Mouse (Mus musculus) C2C12 (cell line): ENCODE data around the gene AW551984. TPM values are rescaled to one million over a fixed set of nuclear protein-coding genes. Genes with fewer than 3 reads are reported as not detected.

Source experiments
- H3K27me3 ChIP-seq: one replicate; pipeline ENCODE4 v1.6.1; 2011; ENCODE audit not compliant: control insufficient read depth, insufficient read depth, insufficient read length
- H3K36me3 ChIP-seq: one replicate; pipeline ENCODE4 v1.6.1; 2011; ENCODE audit not compliant: control insufficient read depth, insufficient read depth
- H3K4me3 ChIP-seq: one replicate; pipeline ENCODE4 v1.5.1; 2011; ENCODE audit warnings: mild to moderate bottlenecking, control low read depth; ENCODE audit not compliant: poor library complexity, insufficient read depth, severe bottlenecking
- H3K79me2 ChIP-seq: one replicate; pipeline ENCODE4 v1.6.1; 2011; ENCODE audit not compliant: control insufficient read depth, insufficient read depth
- H3K79me3 ChIP-seq: one replicate; pipeline ENCODE4 v1.6.1; 2011; ENCODE audit warnings: low read depth, control low read depth
- H3ac ChIP-seq: one replicate; pipeline ENCODE3; 2011; ENCODE audit warnings: low read depth; ENCODE audit not compliant: control insufficient read depth, insufficient read length
- CEBPB ChIP-seq: IDR thresholded peaks from one replicate; pipeline ENCODE4 v1.6.1; 2011; ENCODE audit warnings: low read depth, mild to moderate bottlenecking, control low read depth, moderate library complexity
- CTCF ChIP-seq: IDR thresholded peaks from one replicate; pipeline ENCODE4 v1.5.1; 2011; ENCODE audit not compliant: control insufficient read depth, insufficient read depth, insufficient read length
- FOSL1 ChIP-seq: IDR thresholded peaks from one replicate; pipeline ENCODE4 v1.8.0; 2011; ENCODE audit warnings: mild to moderate bottlenecking, low read length; ENCODE audit not compliant: poor library complexity, insufficient read depth, severe bottlenecking
- MAX ChIP-seq: IDR thresholded peaks from one replicate; pipeline ENCODE4 v1.6.1; 2011; ENCODE audit warnings: mild to moderate bottlenecking, control low read depth
- MYOD1 ChIP-seq: IDR thresholded peaks from one replicate; pipeline ENCODE4 v1.6.1; 2011; ENCODE audit warnings: low read depth; ENCODE audit not compliant: control insufficient read depth, insufficient read length
- MYOG ChIP-seq: IDR thresholded peaks from one replicate; pipeline ENCODE4 v1.6.1; 2011; ENCODE audit not compliant: control insufficient read depth, insufficient read length; ENCODE audit errors: extremely low read depth
- USF1 ChIP-seq: IDR thresholded peaks from one replicate; pipeline ENCODE4 v1.6.1; 2011; ENCODE audit warnings: low read depth, mild to moderate bottlenecking, control low read depth, moderate library complexity
- polyA plus RNA-seq: library from polyadenylated mRNA; unstranded; fragments of >200 nt; fragmentation: generic; extraction: Trizol; gene quantifications from one replicate; pipeline ENCODE4 v1.2.1, GENCODE M21; 2012; ENCODE audit warnings: missing spikeins

Gene AW551984
- polyA plus RNA-seq, 1 experiment: not detected

DNA sequence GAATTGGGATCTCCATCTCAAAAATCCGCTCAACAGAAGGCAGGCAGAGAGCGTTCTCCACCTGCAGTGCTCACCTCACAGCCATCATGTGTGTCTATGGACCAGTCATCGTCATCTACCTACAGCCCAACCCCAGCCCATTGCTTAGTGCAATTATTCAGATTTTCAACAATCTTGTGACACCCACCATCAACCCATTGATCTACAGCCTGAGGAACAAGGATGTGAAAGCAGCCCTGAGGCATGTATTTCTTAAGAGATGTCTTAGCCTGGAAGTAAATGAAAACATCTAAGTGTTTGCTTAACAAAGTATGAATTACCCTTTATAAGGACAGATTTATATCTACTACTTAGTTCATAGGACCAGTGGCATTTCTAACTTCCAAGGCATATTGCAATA is 19.6 kb upstream of the AW551984 start:
- Histone ChIP-seq H3K27me3 (no peaks in the 10 kb centered on the region), H3K79me2 (no peaks in the 10 kb centered on the region), H3ac (no peak overlapping the region), H3K4me3 (no peak overlapping the region), H3K36me3 (no peaks in the 10 kb centered on the region), H3K79me3 (no peaks in the 10 kb centered on the region)
- TF ChIP-seq MYOG: no peak
- no peak for TF ChIP-seq MAX
- TF ChIP-seq FOSL1: no peak

DNA sequence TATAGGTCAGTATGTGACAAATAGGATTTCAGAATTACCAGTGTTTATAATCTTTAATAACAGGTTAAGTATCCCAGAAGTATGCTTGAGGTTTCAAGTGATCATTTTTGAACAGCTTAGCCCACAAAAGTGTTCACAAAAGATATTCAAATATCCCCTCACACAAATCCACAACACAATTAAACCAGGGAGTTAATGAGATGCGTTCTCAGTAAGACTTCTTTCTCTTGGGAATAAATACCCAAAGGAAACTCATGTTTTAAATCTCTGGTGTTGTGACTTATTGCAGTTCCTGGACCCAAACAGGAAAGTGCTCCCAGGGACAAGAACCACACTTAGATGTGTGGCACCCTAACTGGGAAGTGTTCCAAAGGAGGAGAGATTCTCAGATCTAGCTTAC is 16.9 kb upstream of the AW551984 start, which contains the start of gene Olfr960:
Gene Olfr960 (plus strand): TSS at position 301 of the 400 bp plus-strand sequence.
- Histone ChIP-seq H3K79me2 (no peaks in the 10 kb centered on the region), H3K27me3 (no peaks in the 10 kb centered on the region), H3K4me3 (no peak within 1 kb of the TSS), H3K79me3 (no peaks in the 10 kb centered on the region), H3K36me3 (no peaks in the 10 kb centered on the region), H3ac (no peak within 1 kb of the TSS)
- TF ChIP-seq CEBPB (no peak), MAX (no peak), MYOD1 (no peak), CTCF (no peak), FOSL1 (no peak), MYOG (no peak), USF1 (no peak)

DNA sequence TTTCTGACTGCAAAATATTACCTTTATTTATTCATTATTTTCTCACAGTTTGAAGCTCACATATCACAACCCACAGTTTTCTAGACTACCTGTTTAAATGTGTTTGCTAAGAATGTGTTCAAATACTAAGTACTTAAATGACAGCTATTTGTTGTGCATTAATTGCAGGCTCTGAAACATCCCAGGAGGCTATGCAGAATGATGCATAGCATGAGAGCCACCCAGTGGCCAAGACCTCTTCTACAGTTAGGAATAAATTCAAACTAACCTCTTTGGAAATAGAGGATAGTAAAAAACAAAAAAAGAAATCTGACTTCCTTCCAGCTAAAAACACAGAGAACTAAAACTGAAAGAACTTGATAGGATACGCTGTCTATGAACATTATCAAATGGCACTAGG is 7.8 kb upstream of the AW551984 start:
- Histone ChIP-seq H3K36me3 (no peaks in the 10 kb centered on the region), H3ac (no peak overlapping the region), H3K79me3 (no peaks in the 10 kb centered on the region), H3K27me3 (no peaks in the 10 kb centered on the region), H3K79me2 (no peaks in the 10 kb centered on the region), H3K4me3 (no peak overlapping the region)
- no peak for TF ChIP-seq FOSL1
- no peak for TF ChIP-seq CTCF
- no peak for TF ChIP-seq MYOD1
- no peak for TF ChIP-seq CEBPB
- TF ChIP-seq MAX: no peak
- TF ChIP-seq USF1: no peak
- TF ChIP-seq MYOG: no peak

DNA sequence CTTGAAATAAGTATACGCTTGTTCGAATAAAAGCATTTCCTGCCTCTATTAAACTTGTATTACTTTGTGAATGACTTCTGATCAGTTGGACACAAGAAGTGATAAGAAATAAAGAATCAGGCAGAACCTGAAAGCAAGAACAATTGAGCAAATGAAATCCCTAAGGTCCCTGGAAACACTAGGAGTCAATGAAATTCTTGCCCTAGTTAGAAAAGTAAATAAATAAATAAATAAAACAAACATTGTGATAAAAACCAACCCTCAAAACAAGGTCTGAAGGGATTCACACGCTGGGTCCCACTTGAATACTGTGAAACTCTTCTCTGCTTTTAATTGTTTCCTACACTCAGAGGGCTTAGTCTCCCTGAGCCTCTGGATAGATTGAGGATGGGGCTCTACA is 6.2 kb upstream of the AW551984 start, which contains the start of gene Olfr148:
Gene Olfr148 (plus strand): TSS at position 301 of the 400 bp plus-strand sequence.
- no peak within 1 kb of the TSS for H3K4me3 ChIP-seq
- H3K36me3 ChIP-seq: no peaks in the 10 kb centered on the region
- H3ac ChIP-seq: no peak within 1 kb of the TSS
- no peak for TF ChIP-seq USF1
- TF ChIP-seq MYOG: no peak
- TF ChIP-seq CEBPB: no peak
- TF ChIP-seq MYOD1: no peak
- no peak for TF ChIP-seq CTCF
- TF ChIP-seq FOSL1: no peak
- TF ChIP-seq MAX: no peak
- no peaks in the 10 kb centered on the region for H3K79me3 ChIP-seq
- H3K27me3 ChIP-seq: no peaks in the 10 kb centered on the region
- H3K79me2 ChIP-seq: no peaks in the 10 kb centered on the region

DNA sequence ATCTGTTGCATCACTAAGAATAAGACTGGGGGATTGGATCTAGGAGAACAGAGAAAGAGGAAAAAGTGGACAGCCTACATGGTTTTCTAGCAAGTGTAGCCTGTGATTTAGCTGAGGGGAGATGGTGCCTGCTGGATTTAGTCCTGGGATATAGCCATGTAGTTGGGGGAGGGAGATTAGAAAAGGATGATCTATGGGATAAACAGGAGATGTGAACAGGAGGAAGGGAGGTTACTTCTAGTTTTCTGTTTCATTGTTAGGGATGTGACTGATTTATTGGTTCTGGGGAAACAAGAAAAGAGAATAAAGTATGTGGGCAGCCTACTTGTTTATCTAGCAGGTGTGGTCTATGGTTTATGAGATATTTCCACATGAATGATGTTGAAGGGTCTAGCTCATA is 4.3 kb upstream of the AW551984 start:
- H3K4me3 ChIP-seq: no peak overlapping the region
- no peak for TF ChIP-seq MYOD1
- TF ChIP-seq MYOG: no peak
- no peak for TF ChIP-seq FOSL1
- TF ChIP-seq CEBPB: no peak
- no peak for TF ChIP-seq MAX
- TF ChIP-seq CTCF: no peak
- TF ChIP-seq USF1: no peak

DNA sequence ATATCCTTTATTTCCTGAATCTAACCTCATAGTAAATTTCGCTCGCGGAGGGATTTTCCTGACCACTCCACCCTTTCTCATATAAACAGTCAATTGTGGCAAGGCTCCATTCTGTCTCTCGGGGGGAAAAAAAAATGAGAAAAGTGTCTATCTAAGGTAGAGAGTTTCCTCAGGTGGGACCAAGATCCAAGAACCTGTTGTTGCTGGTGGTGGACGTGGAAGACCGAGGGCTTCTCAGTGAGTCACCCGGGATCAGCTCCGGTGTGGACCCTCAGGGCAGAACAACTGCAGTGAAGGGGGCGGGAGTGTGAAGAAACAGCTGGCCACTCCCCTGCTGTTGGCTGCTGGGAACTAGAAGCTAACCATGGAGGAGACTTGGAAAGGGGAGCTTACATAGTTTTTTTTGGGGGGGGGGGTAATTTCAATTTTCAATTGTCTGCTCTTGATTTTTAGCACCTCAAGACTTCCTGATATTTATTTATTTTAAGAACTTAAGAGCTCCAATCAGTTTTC is 814 bp downstream of the AW551984 start:
- no peak for TF ChIP-seq MYOG
- TF ChIP-seq FOSL1: no peak
- Histone ChIP-seq H3K36me3 (no peaks in the 10 kb centered on the region), H3K79me2 (no peaks in the 10 kb centered on the region), H3K79me3 (no peaks in the 10 kb centered on the region), H3ac (no peak overlapping the region), H3K4me3 (no peak overlapping the region), H3K27me3 (no peaks in the 10 kb centered on the region)

More for the DNA sequence above, 4.3 kb upstream of the AW551984 start:
- Histone ChIP-seq H3K79me3 (no peaks in the 10 kb centered on the region), H3ac (no peak overlapping the region), H3K36me3 (no peaks in the 10 kb centered on the region), H3K79me2 (no peaks in the 10 kb centered on the region), H3K27me3 (no peaks in the 10 kb centered on the region)
